Mouse (Mus musculus): ENCODE data around the gene Asrgl1. TPM values are rescaled to one million over a fixed set of nuclear protein-coding genes. Genes with fewer than 3 reads are reported as not detected.
A peak's percentile ranks its signal among the peaks of the same experiment; 100 is the strongest.

Asrgl1 gene
- polyA plus RNA-seq, 1 experiment from 2014 or later, result 15.6 TPM

DNA sequence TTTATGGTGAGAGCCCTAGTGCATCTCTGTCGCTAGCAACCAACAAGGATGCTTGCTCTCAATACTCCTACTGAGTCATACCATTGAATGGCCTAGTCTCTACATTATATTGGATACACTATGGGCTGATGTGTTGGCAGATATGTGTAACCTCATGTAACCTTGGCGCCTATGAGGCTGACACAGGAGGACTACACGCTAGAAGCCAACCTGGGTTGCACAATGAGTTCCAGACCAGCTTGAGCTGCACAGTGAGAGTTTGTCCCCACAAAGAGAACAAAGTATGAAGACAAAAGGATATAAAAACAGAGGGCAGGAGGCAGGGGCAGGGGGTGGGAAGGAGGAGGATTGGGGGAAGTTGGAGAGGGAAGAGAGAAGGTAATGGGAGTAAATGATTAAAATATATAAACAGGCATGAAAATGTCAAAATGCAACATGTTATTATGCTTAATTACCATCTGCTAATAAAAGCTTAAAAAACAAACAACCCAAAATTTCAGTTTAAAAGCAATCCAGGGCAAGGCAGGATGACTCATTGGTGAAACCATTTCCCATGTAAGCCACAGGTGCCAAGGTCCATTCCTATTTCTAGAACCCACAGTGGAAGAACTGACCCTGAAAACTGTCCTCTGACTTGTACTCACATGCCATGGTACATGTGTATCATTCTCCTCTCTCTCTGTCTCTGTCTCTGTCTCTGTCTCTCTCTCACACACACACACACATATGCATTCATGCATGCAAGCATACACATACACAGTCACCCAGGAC is 15.6 kb downstream of the Asrgl1 start:
- no peak overlapping the region for H3K27ac ChIP-seq (replicated peaks)
- no peak for DNase-seq (ENCODE audit: low spot score)
- no peaks in the 10 kb centered on the region for H3K9me3 ChIP-seq
- no peaks in the 10 kb centered on the region for H3K27me3 ChIP-seq (replicated peaks; ENCODE audit: low read depth, poor library complexity, severe bottlenecking)
- H3K4me1 ChIP-seq, result no peaks in the 10 kb centered on the region
- H3K4me3 ChIP-seq, result no peak overlapping the region
- 88% methylated on average over 3 of the region's 3 CpGs for whole genome bisulfite sequencing
- H3K36me3 ChIP-seq (replicated peaks), result peaks cover 14% of the 10 kb centered on the region

DNA sequence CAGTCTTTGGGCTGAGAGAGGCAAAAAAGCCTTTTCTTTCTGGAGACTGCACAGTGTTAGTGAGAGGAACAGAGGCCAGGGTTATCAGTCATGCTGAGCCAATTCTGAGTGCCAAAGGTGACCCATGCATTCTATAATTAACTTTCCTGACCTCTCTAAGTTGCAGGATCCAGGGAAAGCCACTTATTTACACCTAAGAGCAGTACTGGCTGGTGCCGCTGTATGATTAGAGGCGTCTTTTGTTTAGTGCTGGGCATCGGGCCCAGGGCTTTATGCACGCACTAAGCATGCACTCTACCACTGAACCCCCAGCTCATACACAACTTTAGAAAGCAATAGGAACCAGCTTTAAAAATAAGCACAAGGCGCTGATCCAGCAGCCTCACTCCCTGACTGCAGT is 18.2 kb downstream of the Asrgl1 start:
- 90% methylated on average over 5 of the region's 5 CpGs for WGBS
- Histone ChIP-seq H3K4me3 (no peak overlapping the region), H3K36me3 (replicated peaks) (peaks cover 22% of the 10 kb centered on the region), H3K9me3 (no peaks in the 10 kb centered on the region), H3K27ac (replicated peaks) (no peak overlapping the region), H3K4me1 (no peaks in the 10 kb centered on the region), H3K27me3 (replicated peaks; ENCODE audit: low read depth, poor library complexity, severe bottlenecking) (no peaks in the 10 kb centered on the region)
- DNase-seq (ENCODE audit: low spot score), result no peak

DNA sequence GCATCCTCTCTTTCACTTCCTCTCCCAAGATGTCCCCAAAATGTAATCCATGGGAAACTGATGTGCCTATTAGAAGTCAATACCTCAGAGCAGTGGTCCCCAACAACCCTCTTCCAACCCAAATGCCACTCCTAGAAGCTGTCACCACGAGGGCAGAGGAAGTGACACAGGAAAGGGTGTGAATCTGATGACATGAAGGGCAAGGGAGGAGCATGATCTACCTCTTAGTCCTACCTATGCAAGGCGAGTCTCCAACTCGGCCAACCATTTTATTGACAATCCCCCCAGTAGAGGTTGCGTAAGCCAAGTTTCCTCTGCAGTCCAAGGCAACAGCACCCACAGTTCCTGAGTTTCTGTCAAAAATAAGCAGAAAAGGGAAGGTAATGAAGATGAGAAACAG is 19.2 kb downstream of the Asrgl1 start:
- Histone ChIP-seq H3K27ac (replicated peaks) (no peak overlapping the region), H3K4me1 (no peaks in the 10 kb centered on the region), H3K4me3 (no peak overlapping the region), H3K9me3 (no peaks in the 10 kb centered on the region), H3K27me3 (replicated peaks; ENCODE audit: low read depth, poor library complexity, severe bottlenecking) (no peaks in the 10 kb centered on the region), H3K36me3 (replicated peaks) (peaks cover 22% of the 10 kb centered on the region)
- WGBS, result 85% methylated on average over 4 of the region's 4 CpGs
- DNase-seq (ENCODE audit: low spot score), result no peak

DNA sequence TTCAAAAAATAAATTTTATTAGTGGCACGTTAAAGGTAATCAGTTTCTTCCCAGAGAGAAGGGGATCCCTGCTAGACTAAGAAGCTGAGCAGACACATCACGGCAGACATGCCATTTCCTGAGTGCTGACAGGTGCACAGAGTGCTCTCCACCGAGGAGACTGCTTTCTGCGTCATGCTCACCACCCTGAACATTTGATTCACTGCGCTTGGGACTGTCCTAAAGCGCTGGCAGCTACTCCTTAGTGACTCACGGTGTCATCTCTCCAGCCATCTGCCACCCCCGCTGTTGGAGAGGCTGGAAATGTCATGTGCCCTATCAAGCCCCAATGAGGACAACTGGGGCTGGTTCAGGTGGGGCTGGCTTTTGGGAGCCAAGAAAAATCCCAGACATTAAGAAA is 23.4 kb downstream of the Asrgl1 start:
- WGBS, result 78% methylated on average over 8 of the region's 8 CpGs
- DNase-seq (ENCODE audit: low spot score), result no peak
- no peak overlapping the region for H3K4me3 ChIP-seq

DNA sequence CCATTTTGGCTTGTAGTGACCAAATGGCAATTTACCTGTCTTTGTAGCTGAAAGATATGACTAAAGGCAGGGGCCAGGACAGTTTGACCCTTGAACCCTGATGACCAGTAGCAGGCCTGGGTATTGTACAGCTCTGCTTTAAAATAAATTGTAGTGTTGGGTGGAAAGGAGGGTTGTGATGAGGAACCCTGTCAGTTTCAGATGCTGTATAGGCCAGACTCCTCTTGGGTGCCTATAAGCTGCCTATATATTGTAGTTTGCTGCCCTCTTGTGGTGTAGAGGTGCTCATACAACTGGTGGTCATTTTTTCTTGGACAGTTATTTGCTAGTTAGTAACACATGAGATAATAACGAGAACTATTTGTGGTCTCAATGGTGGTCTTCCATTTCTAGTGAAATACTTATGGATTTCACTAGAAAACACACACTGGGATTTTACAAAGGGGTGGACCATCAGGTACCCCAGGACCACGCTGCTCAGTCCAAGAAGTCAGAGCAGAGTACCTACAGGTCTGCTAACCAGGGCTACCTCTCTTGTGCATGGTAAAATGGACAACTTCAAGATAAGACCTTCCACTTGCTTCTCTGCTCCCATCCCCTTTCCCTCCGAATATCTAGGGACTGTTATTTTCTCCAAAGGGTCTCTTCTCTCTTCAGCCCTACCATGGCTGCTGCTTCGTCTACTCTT is 25.1 kb downstream of the Asrgl1 start:
- DNase-seq (ENCODE audit: low spot score), result peak; percentile 43

More for the DNA sequence above, 23.4 kb downstream of the Asrgl1 start:
- H3K4me1 ChIP-seq, result peaks cover 5% of the 10 kb centered on the region
- no peaks in the 10 kb centered on the region for H3K9me3 ChIP-seq
- H3K27ac ChIP-seq (replicated peaks), result no peak overlapping the region
- H3K27me3 ChIP-seq (replicated peaks; ENCODE audit: low read depth, poor library complexity, severe bottlenecking), result no peaks in the 10 kb centered on the region
- H3K36me3 ChIP-seq (replicated peaks), result peaks cover 18% of the 10 kb centered on the region

DNA sequence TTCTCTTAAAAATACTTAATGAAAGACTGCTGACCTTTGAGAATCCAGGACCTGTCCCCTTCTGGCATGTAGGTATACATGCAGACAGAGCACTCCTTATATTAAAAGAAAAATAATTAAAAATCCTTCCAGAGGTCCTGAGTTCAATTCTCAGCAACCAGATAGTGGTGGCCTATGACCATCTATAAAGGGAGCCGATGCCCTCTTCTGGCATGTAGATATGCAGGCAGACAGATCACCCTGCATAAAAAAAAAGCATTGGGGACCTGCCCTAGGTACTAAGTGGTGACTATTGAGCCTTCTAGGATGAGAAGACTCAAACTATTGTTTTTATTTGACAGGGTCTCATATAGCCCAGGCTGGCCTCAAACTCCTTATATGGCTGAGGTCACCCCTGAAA is 26.9 kb downstream of the Asrgl1 start:
- DNase-seq (ENCODE audit: low spot score), result no peak
- 0 out of 2 replicates have a peak, but pooled peaks cover 3% of the 10 kb centered on the region for H3K36me3 ChIP-seq (replicated peaks)
- H3K4me1 ChIP-seq, result peaks cover 26% of the 10 kb centered on the region
- H3K9me3 ChIP-seq, result no peaks in the 10 kb centered on the region
- H3K4me3 ChIP-seq, result no peak overlapping the region
- no peaks in the 10 kb centered on the region for H3K27me3 ChIP-seq (replicated peaks; ENCODE audit: low read depth, poor library complexity, severe bottlenecking)
- 82% methylated on average over 1 of the region's 1 CpGs for WGBS
- H3K27ac ChIP-seq (replicated peaks), result no peak overlapping the region

More for the DNA sequence above, 25.1 kb downstream of the Asrgl1 start:
- no peak overlapping the region for H3K4me3 ChIP-seq
- H3K9me3 ChIP-seq, result no peaks in the 10 kb centered on the region
- H3K27me3 ChIP-seq (replicated peaks; ENCODE audit: low read depth, poor library complexity, severe bottlenecking), result no peaks in the 10 kb centered on the region
- H3K4me1 ChIP-seq, result peaks cover 22% of the 10 kb centered on the region
- 0 out of 2 replicates have a peak, but pooled peaks cover 8% of the 10 kb centered on the region for H3K36me3 ChIP-seq (replicated peaks)
- WGBS, result 56% methylated on average over 4 of the region's 4 CpGs
- H3K27ac ChIP-seq (replicated peaks), result no peak overlapping the region

DNA sequence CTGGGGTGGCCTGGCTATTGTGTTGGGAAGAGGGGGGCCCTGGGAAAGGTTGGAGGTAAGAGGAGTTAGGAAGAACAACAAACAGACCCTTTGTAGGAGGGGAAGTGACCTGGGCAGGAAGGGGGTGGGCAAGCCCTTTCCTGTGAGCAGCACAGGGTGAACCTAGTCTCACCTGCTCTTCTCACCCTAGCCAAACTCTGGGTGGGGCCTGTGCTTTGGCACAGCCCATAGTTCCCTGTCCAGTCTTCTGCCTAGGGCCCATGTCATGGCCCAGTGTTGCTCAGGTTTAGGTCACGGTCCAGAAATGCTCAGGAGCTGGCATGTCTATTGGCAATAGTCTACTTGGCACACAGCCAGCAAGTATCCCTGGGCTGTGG is 28.1 kb downstream of the Asrgl1 start:
- H3K4me3 ChIP-seq, result peak overlapping the region; percentile 17; the same call in 1 of the 2 replicates
- H3K9me3 ChIP-seq, result no peaks in the 10 kb centered on the region
- H3K36me3 ChIP-seq (replicated peaks), result no peaks in the 10 kb centered on the region
- no peaks in the 10 kb centered on the region for H3K27me3 ChIP-seq (replicated peaks; ENCODE audit: low read depth, poor library complexity, severe bottlenecking)
- DNase-seq (ENCODE audit: low spot score), result no peak
- peak overlapping the region; percentile 58 for H3K27ac ChIP-seq (replicated peaks)
- 74% methylated on average over 1 of the region's 1 CpGs for WGBS
- H3K4me1 ChIP-seq, result peaks cover 26% of the 10 kb centered on the region

DNA sequence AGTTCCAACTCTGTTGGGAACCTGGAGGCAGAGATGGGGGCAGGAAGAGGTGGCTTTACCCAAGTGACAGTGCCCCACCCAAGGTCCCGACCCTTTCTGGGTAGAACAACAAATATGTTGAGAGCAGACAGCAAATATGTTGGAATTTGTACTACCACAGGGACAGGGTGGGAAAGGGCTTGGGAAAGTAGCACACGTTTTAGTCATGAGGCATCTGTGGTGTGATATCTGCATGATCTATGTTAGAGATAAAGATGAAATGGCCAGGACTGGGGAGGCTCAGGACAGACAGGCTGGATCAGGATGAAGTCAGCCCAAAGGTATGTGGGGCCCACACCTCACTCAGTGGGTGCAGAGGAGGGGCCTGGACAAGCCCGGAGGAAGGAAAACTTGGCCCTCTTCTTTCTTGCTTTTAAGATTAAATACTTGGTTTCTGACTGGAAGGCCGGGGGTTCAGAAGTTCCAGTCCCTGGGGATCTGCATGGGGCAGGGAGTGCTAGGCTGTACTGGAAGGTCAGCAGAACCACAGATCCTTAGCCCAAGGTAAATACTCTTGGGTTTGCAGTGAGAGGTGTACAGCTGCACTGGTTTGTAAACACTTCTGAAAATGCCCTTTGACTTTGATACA is 28.6 kb downstream of the Asrgl1 start:
- Histone ChIP-seq H3K27me3 (replicated peaks; ENCODE audit: low read depth, poor library complexity, severe bottlenecking) (no peaks in the 10 kb centered on the region), H3K4me1 (peaks cover 26% of the 10 kb centered on the region), H3K36me3 (replicated peaks) (no peaks in the 10 kb centered on the region), H3K27ac (replicated peaks) (peak overlapping the region; percentile 69), H3K4me3 (peak overlapping the region; percentile 17; the same call in 1 of the 2 replicates), H3K9me3 (no peaks in the 10 kb centered on the region)
- peak; percentile 21 for DNase-seq (ENCODE audit: low spot score)
- 51% methylated on average over 4 of the region's 4 CpGs for WGBS

DNA sequence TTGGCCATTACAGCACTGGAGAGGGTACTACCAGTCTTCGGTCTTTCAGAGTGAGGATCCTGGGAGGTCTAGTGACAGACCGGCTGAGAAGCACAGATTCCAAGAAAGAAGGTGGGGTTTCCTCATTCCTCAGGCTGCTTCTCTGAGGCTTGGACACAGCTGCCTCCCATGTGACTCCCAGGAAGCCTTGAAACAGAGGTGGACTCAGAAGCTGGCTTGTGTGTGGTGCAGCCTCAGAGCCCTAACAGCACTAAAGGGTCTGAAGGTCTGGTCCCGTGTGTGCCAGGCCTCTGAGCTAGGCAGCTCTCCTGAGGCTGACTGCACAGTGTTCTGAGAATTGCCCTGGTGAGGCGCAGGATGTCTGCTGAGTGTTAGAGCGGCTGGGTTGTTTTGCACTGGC is 29.3 kb downstream of the Asrgl1 start:
- 52% methylated on average over 5 of the region's 5 CpGs for WGBS
- H3K36me3 ChIP-seq (replicated peaks), result no peaks in the 10 kb centered on the region
- H3K9me3 ChIP-seq, result no peaks in the 10 kb centered on the region
- H3K4me3 ChIP-seq, result peak overlapping the region; percentile 14; the same call in 1 of the 2 replicates
- peak overlapping the region; percentile 69 for H3K27ac ChIP-seq (replicated peaks)
- H3K4me1 ChIP-seq, result peaks cover 26% of the 10 kb centered on the region
- no peaks in the 10 kb centered on the region for H3K27me3 ChIP-seq (replicated peaks; ENCODE audit: low read depth, poor library complexity, severe bottlenecking)
- DNase-seq (ENCODE audit: low spot score), result no peak

DNA sequence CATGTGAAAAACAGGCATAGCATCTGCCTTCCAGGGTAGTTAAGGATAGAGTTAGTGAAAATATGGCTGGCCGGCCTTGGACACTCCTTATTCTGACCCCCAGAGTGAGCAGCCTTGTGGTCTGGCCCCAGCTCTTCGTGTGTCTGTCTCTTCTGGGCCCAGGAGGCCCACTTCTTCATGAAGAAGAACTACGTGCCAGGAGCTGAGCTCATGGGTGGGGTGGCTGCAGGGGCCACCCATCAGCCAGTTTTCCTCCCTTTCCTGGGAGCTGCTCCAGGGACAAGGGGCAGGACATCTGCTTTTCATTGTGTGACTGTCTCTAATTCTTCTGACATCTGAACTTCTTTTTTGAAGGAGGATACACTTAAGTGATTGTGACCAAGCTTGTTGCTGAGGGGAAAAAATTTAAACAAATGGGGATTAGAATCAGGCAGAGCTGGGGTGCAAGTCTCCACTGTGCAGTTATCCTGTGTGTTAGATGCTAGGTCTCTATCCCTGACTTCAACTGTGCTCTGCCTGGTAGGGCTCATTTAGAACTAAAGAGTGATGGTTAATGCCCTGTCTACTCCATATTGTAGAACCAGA is 30.2 kb downstream of the Asrgl1 start:
- WGBS, result 66% methylated on average over 3 of the region's 3 CpGs
- Histone ChIP-seq H3K4me3 (no peak overlapping the region), H3K27ac (replicated peaks) (no peak overlapping the region), H3K27me3 (replicated peaks; ENCODE audit: low read depth, poor library complexity, severe bottlenecking) (no peaks in the 10 kb centered on the region), H3K9me3 (no peaks in the 10 kb centered on the region), H3K36me3 (replicated peaks) (no peaks in the 10 kb centered on the region), H3K4me1 (peaks cover 26% of the 10 kb centered on the region)
- DNase-seq (ENCODE audit: low spot score), result no peak

DNA sequence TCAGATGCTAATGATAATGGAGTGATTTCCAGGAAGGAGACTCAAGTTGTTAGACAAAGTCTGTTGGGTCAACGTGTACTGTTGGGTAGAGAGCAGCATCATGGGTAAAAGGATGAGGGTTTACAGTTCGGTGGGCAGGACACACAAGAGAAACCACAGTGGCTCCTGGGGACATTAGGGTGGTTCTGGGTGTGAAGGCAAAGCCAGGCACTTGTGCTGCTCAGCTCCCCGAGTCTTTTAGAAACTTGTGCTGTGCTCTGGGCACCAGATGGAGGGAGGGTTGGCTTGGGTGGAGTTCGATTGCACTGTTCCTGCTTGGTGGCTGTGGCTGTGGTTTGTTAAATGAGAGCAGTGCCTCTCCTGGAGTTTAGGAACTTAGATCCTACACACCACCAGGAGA is 31.4 kb downstream of the Asrgl1 start:
- WGBS, result 81% methylated on average over 4 of the region's 4 CpGs
- Histone ChIP-seq H3K27me3 (replicated peaks; ENCODE audit: low read depth, poor library complexity, severe bottlenecking) (no peaks in the 10 kb centered on the region), H3K4me3 (no peak overlapping the region), H3K27ac (replicated peaks) (no peak overlapping the region), H3K36me3 (replicated peaks) (no peaks in the 10 kb centered on the region), H3K9me3 (no peaks in the 10 kb centered on the region), H3K4me1 (peaks cover 26% of the 10 kb centered on the region)
- DNase-seq (ENCODE audit: low spot score), result no peak

DNA sequence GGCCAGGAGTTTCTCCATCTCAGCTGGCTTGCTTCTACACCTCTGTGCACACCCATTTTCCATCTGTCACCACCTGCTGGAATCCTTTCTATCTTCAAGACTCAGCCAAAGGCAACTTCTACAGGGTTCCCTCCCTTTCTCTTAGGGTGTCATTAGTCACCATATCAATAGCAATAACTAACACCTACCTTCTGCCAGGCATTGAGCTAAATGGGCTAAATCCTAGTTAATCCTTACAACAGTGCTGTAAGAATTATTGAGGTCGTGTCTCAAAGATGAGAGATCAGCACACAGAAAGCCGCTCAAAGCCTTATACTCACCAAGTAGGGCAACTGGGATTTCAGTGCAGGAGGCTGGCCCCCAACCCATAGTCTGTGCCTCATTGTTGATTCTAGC is 34.4 kb downstream of the Asrgl1 start:
- no peaks in the 10 kb centered on the region for H3K9me3 ChIP-seq
- 76% methylated on average over 2 of the region's 2 CpGs for WGBS
- DNase-seq (ENCODE audit: low spot score), result no peak

More for the DNA sequence above, 34.4 kb downstream of the Asrgl1 start:
- H3K4me3 ChIP-seq, result no peak overlapping the region
- H3K4me1 ChIP-seq, result peaks cover 11% of the 10 kb centered on the region
- H3K27ac ChIP-seq (replicated peaks), result no peak overlapping the region
- H3K36me3 ChIP-seq (replicated peaks), result no peaks in the 10 kb centered on the region
- H3K27me3 ChIP-seq (replicated peaks; ENCODE audit: low read depth, poor library complexity, severe bottlenecking), result no peaks in the 10 kb centered on the region

Data from embryonic facial prominence, embryonic 10.5 days (tissue).